Mouse (Mus musculus): ENCODE data around the gene Med13l.

DNA sequence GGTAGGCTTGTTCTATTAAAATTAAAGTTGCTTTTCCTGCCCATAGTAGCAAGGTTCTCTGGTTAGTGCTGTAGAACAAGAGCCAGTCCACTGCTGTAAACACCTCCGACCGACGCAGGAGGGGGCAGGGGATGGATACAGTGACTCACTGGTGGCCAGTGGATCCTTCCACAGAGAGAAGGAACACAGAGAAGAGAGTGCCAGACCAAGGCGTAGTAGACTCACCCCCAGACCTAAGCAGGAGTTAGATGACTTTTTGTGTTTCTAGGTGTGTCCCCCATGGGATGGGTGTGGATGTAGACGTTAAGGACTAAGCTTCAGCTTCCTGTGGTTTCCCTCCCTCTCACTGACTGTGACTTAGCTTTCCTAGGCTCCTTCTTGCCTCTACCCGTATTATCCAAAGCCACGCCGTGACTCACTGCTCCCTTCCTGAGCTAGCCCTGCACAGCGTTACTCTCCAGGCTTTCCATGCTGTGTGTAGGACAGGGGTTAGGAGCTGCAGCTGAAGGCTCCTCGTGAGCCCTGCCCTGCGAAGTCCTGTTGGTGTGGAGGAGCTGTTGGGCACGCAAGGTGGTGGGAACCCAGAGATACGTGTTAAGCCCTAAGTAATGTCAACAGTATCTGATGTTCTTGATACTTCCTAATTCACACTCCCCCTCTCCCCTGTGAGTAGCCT, 52.6 kb downstream of the Med13l start:
- no peak for TF ChIP-seq EP300 (IDR thresholded peaks at IDR 0.05; ENCODE audit: low read depth)
- TF ChIP-seq CTCF (IDR thresholded peaks at IDR 0.05; ENCODE audit: low read depth), result no peak
